Mouse (Mus musculus): ENCODE data around the gene Psmd3. TPM values are rescaled to one million over a fixed set of nuclear protein-coding genes. Genes with fewer than 3 reads are reported as not detected.
"Not testable (repeated sequence)": the region's sequence is repeated elsewhere in the genome, so short reads cannot be mapped to it uniquely, and the experiment has no call there.

Gene Psmd3
- 100 to 1,000 TPM; 131 to 145 TPM for total RNA-seq (2021)

DNA sequence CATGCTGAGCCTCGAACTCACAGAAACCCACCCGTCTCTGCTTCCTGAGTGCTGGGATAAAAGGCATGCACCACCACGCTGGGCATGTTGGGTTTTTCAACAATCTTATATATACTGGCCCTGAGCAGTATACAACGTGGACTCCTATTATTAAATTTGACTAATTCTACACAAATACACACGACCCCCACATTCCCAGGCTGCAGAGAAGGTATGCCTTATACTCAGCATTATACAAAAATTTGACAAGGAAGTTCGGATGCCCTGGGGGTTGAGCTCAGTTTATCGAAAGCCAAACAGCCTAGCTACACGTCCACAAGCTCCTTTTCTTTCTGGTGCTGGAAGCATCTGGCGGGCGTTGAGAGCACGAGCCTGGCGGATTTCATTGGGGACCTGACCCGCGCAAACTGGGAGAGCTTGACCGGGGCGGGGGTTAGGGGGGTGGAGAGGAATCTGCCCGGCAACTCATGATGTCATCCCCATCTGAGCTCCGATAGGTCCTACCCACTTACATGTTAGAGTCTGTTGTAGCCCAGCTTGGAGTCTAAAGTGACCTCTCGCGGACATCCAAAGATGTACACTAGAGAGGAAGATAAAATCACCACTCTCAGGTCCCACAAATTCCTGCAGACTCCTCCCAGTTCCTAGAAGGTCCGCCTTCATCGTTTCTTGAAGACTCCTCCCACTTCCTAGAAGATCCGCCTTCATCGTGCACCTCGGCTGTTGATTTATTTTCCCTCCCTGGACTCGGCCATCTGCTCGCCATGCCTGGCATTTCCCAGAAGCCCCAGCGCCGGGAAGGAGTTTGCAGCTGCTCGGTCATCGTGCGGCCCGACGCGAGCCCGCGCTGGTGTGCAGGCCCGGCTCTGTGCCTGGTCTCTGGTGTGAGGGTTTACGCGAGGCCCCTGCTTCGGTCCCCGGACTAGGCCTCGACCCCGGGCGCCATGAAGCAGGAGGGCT lies at the start of gene Psmd3:
Gene Psmd3, plus strand, starts transcription at position 769 of the 960 bp plus-strand sequence.
- intact Hi-C loops (cut with DNase I): no loop called here
- peak; percentile 95 for DNase-seq

DNA sequence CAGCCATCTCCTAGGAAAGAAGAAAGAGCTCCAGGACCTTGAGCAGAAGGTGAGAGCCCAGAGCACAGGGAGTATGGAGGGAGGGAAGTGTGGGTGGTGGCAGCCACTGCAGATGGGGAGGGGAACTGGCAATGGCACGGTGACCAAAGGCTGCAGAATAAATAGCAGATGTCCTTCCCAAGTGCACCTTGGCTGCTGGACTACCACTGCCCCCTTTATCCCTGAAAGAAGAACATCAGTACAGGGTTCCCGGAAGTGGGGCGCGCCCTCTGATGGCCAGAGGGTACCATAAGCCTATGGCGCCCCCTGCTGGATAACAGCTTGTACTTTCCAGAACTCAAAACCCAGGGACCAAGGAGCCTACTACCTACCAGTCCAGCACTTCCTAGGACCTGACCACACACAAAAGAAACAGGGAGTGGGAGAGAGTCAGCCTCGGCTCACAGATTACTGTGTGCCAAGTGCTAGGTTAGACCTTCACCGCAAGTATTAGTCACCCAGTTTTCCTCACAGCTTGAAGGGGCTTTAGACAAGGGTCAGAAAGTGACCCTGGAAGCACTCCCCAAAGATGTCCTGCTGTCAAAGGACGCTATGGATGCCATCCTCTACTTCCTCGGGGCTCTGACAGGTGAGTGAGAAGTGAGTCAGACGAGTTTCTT lies 46.9 kb upstream of the Psmd3 start:
- peak; percentile 24 for DNase-seq
- intact Hi-C loops (cut with DNase I): not testable (repeated sequence)

DNA sequence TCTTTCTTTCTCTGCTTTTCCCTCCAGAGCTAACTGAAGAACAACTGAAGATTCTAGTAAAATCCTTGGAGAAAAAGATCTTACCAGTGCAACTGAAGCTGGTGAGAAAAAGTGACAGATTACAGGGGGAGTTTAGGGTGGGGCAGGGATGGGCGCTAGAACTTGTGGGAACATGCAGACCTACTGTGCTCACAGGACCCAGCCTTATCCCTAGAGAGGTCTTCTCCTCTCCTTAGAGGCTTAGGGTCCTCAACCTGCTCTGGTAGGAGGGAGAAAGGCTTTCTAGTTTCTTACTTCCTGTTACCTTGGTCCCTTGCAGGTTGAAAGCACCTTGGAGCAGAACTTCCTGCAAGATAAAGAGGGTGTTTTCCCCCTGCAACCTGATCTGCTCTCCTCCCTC lies 44.9 kb upstream of the Psmd3 start:
- DNase-seq: no peak
- intact Hi-C loops (cut with DNase I): no loop called here

DNA sequence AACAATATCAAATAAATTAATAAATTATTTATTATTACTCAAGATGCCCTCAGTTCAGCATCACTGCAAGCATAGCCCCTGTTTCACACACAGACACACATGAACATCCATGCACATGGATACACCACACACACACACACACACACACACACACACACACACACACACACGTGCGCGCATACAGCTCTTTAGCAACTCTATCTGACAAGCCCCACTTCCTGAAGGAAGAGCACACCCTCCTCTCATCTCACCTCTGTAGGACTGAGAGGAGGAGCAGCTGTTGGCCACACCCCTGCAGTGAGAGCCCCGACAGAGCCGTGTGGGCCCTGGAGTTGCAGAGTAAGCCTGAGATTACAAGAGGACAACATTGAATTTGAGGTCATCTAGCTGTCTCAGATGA lies 42.3 kb upstream of the Psmd3 start:
- intact Hi-C loops (cut with DNase I): no loop called here
- DNase-seq: no peak

DNA sequence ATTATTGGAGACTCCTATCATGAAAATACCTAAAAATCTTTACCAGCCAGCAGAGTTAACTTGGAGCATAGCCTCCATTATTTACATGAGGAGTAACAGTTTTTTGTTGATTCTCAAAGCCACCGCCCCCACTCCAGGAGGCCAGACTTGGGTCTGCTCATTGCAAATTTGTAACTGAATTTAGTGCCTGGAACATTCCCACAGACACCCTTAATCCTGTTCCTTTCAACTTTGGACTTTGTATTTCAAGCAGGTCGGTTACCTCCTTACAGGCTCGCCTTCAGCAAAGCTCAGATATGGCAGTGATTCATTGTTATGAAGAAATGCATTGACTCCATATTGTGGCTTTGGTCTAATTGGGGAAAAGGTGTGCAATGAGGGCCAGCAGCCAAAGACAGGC lies 37.6 kb upstream of the Psmd3 start:
- intact Hi-C loops (cut with DNase I): no loop called here
- no peak for DNase-seq

DNA sequence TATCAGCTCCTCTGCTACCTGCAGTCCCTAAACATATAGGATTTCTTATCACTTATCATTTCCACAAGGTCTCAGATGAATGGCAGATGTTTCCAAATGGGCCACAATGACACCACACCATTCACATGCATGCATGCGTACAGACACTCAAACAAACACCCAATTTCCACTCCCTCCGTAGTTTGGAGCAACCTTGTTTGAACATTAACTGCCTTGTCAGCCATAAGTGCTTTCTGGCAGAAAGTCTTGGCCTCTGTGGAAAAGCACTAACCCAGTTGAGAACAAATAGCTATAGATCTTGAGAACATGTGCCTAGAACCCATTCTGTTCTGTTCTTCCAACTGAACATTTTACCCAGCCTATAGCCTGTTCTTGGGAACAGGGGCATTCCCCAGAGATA lies 36.4 kb upstream of the Psmd3 start:
- intact Hi-C loops (cut with DNase I): no loop called here
- DNase-seq: no peak

DNA sequence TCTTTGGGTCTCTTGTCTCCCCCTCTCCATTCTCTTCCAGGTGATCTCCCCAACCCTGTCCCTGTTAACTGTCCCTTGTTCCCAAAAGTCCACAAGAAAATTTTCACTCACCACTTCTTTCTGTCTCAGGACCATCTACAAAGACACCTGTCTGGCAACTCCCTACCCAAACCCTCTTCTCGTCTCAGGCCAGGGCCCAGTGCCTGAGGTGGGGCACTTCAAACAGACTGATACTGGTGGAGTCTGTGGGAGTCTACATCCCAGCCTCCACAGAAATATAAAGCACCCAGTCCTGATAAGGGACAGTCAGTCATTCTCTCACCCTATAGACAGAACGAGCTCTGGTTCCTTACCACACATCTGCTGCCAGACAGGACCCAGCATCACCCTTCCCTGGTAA lies 35.9 kb upstream of the Psmd3 start, which contains the start of gene Gsdma2:
Gene Gsdma2, plus strand, starts transcription at position 301 of the 400 bp plus-strand sequence.
- intact Hi-C loops (cut with DNase I): no loop called here
- no peak for DNase-seq

DNA sequence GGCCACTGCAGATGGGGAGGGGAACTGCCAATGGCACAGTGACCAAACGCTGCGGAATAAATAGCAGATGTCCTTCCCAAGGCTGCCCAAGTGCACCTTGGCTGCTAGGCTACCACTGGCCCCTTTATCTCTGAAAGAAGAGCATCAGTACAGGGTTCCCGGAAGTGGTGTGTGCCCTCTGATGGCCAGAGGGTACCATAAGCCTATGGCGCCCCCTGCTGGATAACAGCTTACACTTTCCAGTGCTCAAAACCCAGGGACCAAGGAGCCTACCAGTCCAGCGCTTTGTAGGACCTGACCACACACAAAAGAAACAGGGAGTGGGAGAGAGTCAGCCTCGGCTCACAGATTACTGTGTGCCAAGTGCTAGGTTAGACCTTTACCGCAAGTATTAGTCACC lies 27.3 kb upstream of the Psmd3 start:
- intact Hi-C loops (cut with DNase I): not testable (repeated sequence)
- peak; percentile 58 for DNase-seq

DNA sequence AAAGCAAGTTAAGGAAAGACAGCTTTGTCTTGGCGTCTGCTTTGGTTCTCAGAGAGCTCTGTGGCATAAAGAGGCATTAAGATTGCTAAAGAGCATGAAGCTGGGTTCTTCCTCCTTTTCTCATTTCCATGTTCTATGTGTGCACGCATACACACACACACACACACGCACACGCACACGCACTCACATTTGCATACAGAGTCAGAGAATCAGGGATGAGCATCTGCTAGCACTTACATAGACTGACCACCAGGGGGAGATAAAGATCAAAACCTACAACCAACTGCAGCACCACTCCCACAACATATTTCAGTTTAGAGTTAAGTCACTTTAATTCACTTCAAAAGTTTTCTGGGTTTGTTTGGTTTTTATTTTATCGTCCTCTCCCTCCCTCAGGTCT lies 21.8 kb upstream of the Psmd3 start:
- intact Hi-C loops (cut with DNase I): no loop called here
- DNase-seq: peak; percentile 34

DNA sequence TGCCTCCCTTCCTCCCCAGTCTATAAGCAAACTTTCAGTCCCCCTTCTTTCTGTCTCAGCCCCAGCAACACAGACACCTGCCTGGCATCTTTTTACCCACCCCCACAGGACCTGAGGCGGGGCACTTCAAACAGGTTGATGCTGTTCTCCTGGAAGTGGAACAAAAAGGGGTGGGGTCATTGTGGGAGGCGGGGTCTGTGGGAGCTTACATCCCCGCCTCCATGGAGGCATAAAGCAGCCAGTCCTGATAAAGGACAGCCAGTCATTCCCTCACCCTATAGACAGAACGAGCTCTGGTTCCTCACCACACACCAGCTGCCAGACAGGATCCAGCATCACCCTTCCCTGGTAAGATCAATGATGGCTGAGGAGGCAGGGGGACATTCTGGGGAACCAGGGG lies 18.3 kb upstream of the Psmd3 start, which contains the start of gene Gsdma:
Gene Gsdma, plus strand, starts transcription at position 261 of the 400 bp plus-strand sequence.
- intact Hi-C loops (cut with DNase I): no loop called here
- DNase-seq: no peak

DNA sequence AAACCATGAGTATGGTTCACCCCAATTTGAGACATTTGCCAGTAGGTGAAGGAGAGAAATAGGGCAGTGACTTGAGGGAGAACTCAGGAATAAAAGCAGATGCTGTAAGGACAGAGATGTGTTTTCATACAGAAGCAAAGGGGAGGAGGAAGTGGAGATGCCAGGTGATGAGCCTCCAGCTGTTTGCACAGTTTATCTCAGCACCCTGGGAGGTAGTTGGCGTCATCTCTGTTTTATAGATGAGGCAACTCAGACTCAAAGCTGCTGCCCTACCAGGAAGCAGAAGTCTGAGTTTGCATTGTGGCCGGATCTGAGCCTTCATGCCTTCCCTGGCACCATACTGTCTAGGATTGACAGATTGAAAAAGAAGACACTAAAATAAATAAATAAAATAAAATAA lies 13.4 kb upstream of the Psmd3 start:
- no peak for DNase-seq
- intact Hi-C loops (cut with DNase I): no loop called here

DNA sequence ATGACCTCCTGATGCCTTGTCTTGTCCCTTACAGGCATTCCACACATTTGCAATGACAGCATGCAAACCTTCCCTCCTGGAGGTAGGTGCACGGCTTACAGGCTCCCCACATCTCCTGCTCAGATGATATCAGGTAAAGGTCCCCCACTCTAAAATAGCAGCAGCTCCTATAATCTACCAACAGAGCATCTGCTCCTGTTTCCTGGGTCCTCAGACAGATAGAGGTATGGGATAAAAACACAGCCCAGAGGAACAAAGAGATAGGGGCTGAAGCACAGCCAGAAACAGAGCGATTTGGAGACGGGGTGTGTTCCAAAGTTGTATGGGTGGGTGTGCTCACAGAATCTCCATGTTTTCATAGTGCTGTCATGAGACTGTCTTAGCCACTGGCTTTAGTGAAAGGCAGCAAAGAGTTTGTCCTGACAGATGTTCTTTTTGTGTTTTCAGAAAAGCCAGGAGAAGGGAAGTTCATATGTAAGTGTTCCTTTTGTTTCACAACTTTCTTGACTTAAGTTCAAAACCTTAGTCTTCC lies 11.0 kb upstream of the Psmd3 start:
- intact Hi-C loops (cut with DNase I): no loop called here

DNA sequence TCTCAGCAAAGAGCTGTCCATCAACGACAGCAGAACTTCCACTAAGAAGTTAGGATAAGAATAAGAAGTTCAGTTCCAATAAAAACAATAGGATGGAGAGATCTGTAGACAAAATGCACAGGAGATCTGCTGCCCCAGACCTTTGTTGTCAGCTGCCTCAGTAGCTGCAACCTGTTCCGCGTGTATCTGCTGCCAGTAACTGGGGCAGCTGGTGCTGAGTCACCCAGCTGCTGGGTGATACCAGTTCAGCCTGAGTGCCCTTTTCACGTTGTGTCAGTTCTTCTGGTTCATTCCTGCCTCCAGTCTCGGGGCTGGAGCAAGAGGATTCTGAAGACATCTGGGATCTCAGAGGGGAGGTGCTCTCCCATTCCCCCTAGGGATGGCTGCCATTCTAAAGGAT lies 10.5 kb upstream of the Psmd3 start:
- intact Hi-C loops (cut with DNase I): no loop called here
- DNase-seq: no peak

More for the DNA sequence above, 11.0 kb upstream of the Psmd3 start:
- no peak for DNase-seq

DNA sequence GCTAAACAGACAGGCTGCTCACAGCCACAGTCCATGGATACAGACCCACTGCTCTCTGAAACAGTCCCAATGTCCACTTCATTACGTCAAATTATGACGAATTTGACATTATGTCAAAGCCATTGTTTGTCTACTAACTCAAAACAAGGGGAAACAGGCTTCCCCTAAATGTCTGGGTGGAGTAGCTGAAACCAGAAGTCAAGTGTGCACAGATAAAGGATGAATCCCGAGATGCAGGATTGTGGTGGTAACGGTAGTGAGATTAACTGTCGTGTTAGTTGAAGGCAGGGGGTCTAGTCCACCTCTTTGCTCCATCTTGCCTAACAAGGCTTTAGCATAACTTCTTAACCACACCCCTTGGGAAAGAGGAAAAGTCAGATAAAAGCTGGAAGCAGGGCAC lies 9.9 kb upstream of the Psmd3 start:
- DNase-seq: no peak
- intact Hi-C loops (cut with DNase I): no loop called here

DNA sequence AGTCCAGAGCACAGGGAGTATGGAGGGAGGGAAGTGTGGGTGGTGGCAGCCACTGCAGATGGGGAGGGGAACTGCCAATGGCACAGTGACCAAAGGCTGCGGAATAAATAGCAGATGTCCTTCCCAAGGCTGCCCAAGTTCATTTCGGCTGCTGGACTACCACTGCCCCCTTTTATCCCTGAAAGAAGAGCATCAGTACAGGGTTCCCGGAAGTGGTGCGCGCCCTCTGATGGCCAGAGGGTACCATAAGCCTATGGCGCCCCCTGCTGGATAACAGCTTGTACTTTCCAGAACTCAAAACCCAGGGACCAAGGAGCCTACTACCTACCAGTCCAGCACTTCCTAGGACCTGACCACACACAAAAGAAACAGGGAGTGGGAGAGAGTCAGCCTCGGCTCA lies 9.2 kb upstream of the Psmd3 start:
- intact Hi-C loops (cut with DNase I): not testable (repeated sequence)
- DNase-seq: peak; percentile 74

DNA sequence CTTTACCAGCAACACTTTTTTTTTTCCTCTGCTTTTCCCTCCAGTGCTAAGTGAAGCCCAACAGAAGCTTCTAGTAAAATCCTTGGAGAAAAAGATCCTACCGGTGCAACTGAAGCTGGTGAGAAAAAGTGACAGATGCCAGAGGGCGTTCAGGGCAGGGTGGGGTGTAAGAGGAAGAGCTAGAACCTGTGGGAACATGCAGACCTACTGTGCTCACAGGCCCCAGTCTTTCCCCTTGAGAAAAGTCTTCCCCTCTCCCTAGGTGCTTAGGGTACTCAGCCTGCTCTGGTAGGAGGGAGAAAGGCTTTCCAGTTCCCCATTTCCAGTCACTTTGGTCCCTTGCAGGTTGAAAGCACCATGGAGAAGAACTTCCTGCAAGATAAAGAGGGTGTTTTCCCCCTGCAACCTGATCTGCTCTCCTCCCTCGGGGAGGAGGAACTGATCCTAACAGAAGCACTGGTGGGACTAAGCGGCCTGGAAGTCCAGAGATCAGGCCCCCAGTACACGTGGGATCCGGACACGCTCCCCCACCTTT lies 6.5 kb upstream of the Psmd3 start:
- intact Hi-C loops (cut with DNase I): loop anchor here (5.0 kb wide), 1 partner anchor 69 kb away; no protein-coding TSS in a partner anchor
- no peak for DNase-seq

DNA sequence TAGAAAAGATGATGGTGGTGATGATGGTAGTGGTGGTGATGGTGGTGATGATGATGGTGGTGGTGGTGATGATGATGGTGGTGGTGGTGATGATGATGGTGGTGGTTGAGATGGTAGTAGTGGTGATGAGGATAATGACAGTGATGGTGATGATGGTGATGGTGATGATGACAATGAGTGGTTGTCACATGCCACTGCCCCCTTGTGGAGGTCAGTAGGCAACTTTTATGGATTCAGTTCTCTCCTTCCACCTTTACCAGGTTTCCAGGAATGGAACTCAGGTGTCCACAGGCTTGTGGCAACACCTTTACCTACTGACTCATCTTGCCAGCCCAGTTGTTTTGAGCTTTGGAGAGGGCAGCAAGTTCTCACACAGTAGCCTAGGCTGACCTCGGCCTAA lies 2.3 kb upstream of the Psmd3 start:
- intact Hi-C loops (cut with DNase I): no loop called here

DNA sequence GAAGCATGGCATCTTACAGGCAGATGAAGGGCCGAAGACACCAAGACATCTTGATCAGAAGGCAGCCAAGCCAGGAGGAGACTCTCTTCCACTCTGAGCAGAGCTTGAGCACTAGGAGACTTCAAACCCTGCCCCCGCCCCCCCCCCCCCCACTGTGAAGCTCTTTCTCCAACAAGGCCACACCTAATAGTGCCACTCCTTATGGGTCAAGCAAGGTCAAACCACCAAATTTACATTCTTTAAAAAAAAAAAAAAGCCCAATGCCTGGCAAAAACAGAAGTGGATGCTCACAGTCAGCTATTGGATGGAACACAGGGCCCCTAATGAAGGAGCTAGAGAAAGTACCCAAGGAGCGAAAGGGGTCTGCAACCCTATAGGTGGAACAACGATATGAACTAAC lies 1.8 kb upstream of the Psmd3 start:
- intact Hi-C loops (cut with DNase I); DNase-seq: not testable (repeated sequence)

More for the DNA sequence above, 2.3 kb upstream of the Psmd3 start:
- DNase-seq: no peak

DNA sequence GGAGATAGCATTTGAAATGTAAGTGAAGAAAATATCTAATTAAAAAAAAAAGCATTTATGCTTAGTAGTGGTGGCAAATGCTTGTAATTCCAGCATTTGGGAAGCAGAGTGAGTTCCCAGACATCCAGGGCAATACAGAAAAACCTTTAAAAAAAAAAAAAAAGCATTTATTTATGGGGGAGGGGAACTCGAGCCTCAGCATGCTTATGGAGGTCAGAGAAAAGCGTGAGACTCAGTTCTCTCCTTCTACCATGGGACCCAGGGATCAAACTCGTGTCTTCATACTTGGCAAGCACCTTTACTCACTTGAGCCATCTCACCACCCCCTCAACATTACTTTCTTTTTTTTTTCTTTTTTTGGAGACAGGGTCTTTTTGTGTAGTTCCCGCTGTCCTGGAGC lies 1.2 kb upstream of the Psmd3 start:
- intact Hi-C loops (cut with DNase I): no loop called here
- DNase-seq: no peak

DNA sequence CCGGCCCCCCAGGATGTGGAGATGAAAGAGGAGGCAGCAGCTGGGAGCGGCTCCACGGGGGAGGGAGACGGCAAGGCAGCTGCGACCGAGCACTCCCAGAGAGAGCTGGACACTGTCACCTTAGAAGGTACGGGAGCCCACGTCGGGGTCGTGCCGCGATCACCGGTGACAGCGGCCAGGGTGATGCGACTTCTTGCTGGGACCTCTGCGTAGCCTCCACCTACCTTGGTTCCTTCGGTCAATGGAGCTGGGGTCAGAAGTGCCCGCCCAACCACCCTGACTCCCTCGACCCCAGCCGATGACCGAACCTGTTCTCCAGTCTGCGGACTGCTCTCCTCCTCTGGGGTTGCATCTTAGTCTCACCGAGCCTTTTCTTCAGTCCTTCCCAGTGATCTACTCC lies 457 bp downstream of the Psmd3 start:
- DNase-seq: no peak
- intact Hi-C loops (cut with DNase I): no loop called here

DNA sequence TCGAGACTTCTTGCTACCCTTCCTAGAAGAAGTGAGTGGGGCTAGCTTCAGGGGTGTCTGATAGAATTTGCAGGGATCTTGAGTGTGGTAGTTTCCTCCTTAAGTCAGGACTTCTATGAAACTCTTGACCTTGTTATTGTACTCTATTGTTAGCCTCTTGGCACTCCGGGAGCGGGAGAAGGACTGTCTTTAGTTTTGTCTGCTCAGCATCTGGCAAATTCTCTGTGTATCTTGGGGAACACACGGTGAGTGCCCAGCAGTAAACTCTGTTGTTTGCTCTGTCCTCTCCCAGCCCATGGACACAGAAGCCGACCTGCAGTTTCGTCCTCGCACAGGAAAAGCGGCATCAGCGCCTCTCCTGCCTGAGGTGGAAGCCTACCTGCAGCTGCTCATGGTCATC lies 3.3 kb downstream of the Psmd3 start:
- no peak for DNase-seq
- intact Hi-C loops (cut with DNase I): no loop called here
